Mouse (Mus musculus) heart, postnatal 0 days (tissue): ENCODE measurements around the gene Lce3f.

Experiments used
- CTCF ChIP-seq: IDR thresholded peaks from 2 replicates; pipeline ENCODE4 v1.5.1; 2016; ENCODE audit warnings: antibody characterized with exemption, control low read depth, low read depth
- EP300 ChIP-seq: IDR thresholded peaks from 2 replicates; pipeline ENCODE4 v1.6.1; 2016; ENCODE audit warnings: antibody characterized with exemption, low read depth

DNA sequence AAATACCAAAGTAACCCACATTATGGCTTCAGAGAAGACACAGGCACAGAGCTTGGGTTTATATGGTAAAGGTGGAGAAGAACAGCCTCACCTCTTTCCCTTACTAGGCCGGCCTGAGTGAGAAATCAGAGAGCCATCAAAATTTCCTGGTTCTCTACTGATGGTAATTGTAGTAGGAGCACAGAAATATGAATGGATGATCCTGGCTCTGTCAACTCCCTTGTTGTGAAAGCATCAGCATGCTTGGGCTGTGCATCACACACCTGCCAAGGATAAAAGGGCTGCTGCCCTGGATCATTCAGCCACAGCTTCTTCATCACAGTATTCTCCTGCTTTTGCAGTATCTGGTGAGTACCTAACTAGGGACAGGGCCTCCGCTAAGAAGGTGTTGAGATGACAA, 25.3 kb upstream of the Lce3f start, which contains the start of gene Lce3e:
- TF ChIP-seq CTCF, result no peak
- TF ChIP-seq EP300, result no peak
